Mouse (Mus musculus): ENCODE data around the gene Zfp750. TPM values are rescaled to one million over a fixed set of nuclear protein-coding genes. Genes with fewer than 3 reads are reported as not detected.

Zfp750 gene
- polyA plus RNA-seq, 1 experiment from 2014 or later, result 8.9 TPM

- Histone ChIP-seq H3K27me3 (ENCODE audit: control insufficient read depth, insufficient read depth, low read length) (no peaks in the 10 kb centered on the region), H3K4me2 (replicated peaks; ENCODE audit: low read depth, low read length) (no peak overlapping the region), H3K4me1 (ENCODE audit: control insufficient read depth, insufficient read depth, low read length) (peaks cover 18% of the 10 kb centered on the region), H3K4me3 (ENCODE audit: low read depth, low read length) (no peak overlapping the region), H3K9ac (replicated peaks; ENCODE audit: low read depth, low read length) (no peak overlapping the region), H3K9me3 (ENCODE audit: control insufficient read depth, low read depth, low read length) (no peaks in the 10 kb centered on the region), H3K36me3 (ENCODE audit: control insufficient read depth, insufficient read depth, low read length) (no peaks in the 10 kb centered on the region; the same call in 1 of the 2 replicates), H3K27ac (ENCODE audit: low read length) (no peak overlapping the region)
- 89% methylated on average over 3 of the region's 3 CpGs for WGBS
- ATAC-seq (ENCODE audit: insufficient number of reproducible peaks, insufficient read depth, low FRiP score, low read depth), result no peak
Observed at GRCm38 (mm10) chr11:121553458-121553857, 34.3 kb upstream of the Zfp750 start.

- Histone ChIP-seq H3K4me3 (ENCODE audit: low read depth, low read length) (no peak overlapping the region), H3K4me2 (replicated peaks; ENCODE audit: low read depth, low read length) (no peak overlapping the region), H3K9ac (replicated peaks; ENCODE audit: low read depth, low read length) (no peak overlapping the region), H3K4me1 (ENCODE audit: control insufficient read depth, insufficient read depth, low read length) (peaks cover 18% of the 10 kb centered on the region), H3K27ac (ENCODE audit: low read length) (no peak overlapping the region), H3K36me3 (ENCODE audit: control insufficient read depth, insufficient read depth, low read length) (no peaks in the 10 kb centered on the region), H3K27me3 (ENCODE audit: control insufficient read depth, insufficient read depth, low read length) (no peaks in the 10 kb centered on the region), H3K9me3 (ENCODE audit: control insufficient read depth, low read depth, low read length) (no peaks in the 10 kb centered on the region)
- WGBS, result 88% methylated on average over 7 of the region's 7 CpGs
- ATAC-seq (ENCODE audit: insufficient number of reproducible peaks, insufficient read depth, low FRiP score, low read depth), result no peak
Observed at GRCm38 (mm10) chr11:121552846-121553457, 33.8 kb upstream of the Zfp750 start.

GRCm38 (mm10) chr11:121552167-121552566, 33.0 kb upstream of the Zfp750 start:
- no peaks in the 10 kb centered on the region for H3K9me3 ChIP-seq (ENCODE audit: control insufficient read depth, low read depth, low read length)
- H3K4me2 ChIP-seq (replicated peaks; ENCODE audit: low read depth, low read length), result no peak overlapping the region
- no peaks in the 10 kb centered on the region for H3K27me3 ChIP-seq (ENCODE audit: control insufficient read depth, insufficient read depth, low read length)
- no peak overlapping the region for H3K9ac ChIP-seq (replicated peaks; ENCODE audit: low read depth, low read length)
- peaks cover 18% of the 10 kb centered on the region for H3K4me1 ChIP-seq (ENCODE audit: control insufficient read depth, insufficient read depth, low read length)
- no peaks in the 10 kb centered on the region for H3K36me3 ChIP-seq (ENCODE audit: control insufficient read depth, insufficient read depth, low read length)
- no peak for ATAC-seq (ENCODE audit: insufficient number of reproducible peaks, insufficient read depth, low FRiP score, low read depth)
- WGBS, result 75% methylated on average over 4 of the region's 4 CpGs
- no peak overlapping the region for H3K27ac ChIP-seq (ENCODE audit: low read length)
- no peak overlapping the region for H3K4me3 ChIP-seq (ENCODE audit: low read depth, low read length)

- Histone ChIP-seq H3K27ac (ENCODE audit: low read length) (peak overlapping the region; percentile 59; the same call in 1 of the 2 replicates), H3K36me3 (ENCODE audit: control insufficient read depth, insufficient read depth, low read length) (no peaks in the 10 kb centered on the region), H3K4me1 (ENCODE audit: control insufficient read depth, insufficient read depth, low read length) (peaks cover 18% of the 10 kb centered on the region), H3K9ac (replicated peaks; ENCODE audit: low read depth, low read length) (no peak overlapping the region), H3K27me3 (ENCODE audit: control insufficient read depth, insufficient read depth, low read length) (no peaks in the 10 kb centered on the region), H3K4me3 (ENCODE audit: low read depth, low read length) (no peak overlapping the region), H3K4me2 (replicated peaks; ENCODE audit: low read depth, low read length) (no peak overlapping the region), H3K9me3 (ENCODE audit: control insufficient read depth, low read depth, low read length) (no peaks in the 10 kb centered on the region)
- ATAC-seq (ENCODE audit: insufficient number of reproducible peaks, insufficient read depth, low FRiP score, low read depth), result no peak
- WGBS, result 79% methylated on average over 5 of the region's 5 CpGs
Observed at GRCm38 (mm10) chr11:121551206-121551799, 32.2 kb upstream of the Zfp750 start.

- 50% methylated on average over 17 of the region's 17 CpGs for WGBS
- ATAC-seq (ENCODE audit: insufficient number of reproducible peaks, insufficient read depth, low FRiP score, low read depth), result peak; percentile 51
- Histone ChIP-seq H3K36me3 (ENCODE audit: control insufficient read depth, insufficient read depth, low read length) (no peaks in the 10 kb centered on the region), H3K4me2 (replicated peaks; ENCODE audit: low read depth, low read length) (no peak overlapping the region), H3K27me3 (ENCODE audit: control insufficient read depth, insufficient read depth, low read length) (no peaks in the 10 kb centered on the region), H3K27ac (ENCODE audit: low read length) (peak overlapping the region; percentile 59; the same call in 1 of the 2 replicates), H3K4me3 (ENCODE audit: low read depth, low read length) (no peak overlapping the region), H3K9ac (replicated peaks; ENCODE audit: low read depth, low read length) (no peak overlapping the region), H3K9me3 (ENCODE audit: control insufficient read depth, low read depth, low read length) (no peaks in the 10 kb centered on the region), H3K4me1 (ENCODE audit: control insufficient read depth, insufficient read depth, low read length) (peaks cover 18% of the 10 kb centered on the region)
Observed at GRCm38 (mm10) chr11:121549843-121550647, 30.9 kb upstream of the Zfp750 start.

GRCm38 (mm10) chr11:121548996-121549842, 30.1 kb upstream of the Zfp750 start:
- H3K4me1 ChIP-seq (ENCODE audit: control insufficient read depth, insufficient read depth, low read length), result peaks cover 18% of the 10 kb centered on the region
- no peak for ATAC-seq (ENCODE audit: insufficient number of reproducible peaks, insufficient read depth, low FRiP score, low read depth)

GRCm38 (mm10) chr11:121547925-121548324, 28.8 kb upstream of the Zfp750 start:
- H3K4me2 ChIP-seq (replicated peaks; ENCODE audit: low read depth, low read length), result no peak overlapping the region
- ATAC-seq (ENCODE audit: insufficient number of reproducible peaks, insufficient read depth, low FRiP score, low read depth), result no peak
- H3K9ac ChIP-seq (replicated peaks; ENCODE audit: low read depth, low read length), result no peak overlapping the region
- H3K9me3 ChIP-seq (ENCODE audit: control insufficient read depth, low read depth, low read length), result no peaks in the 10 kb centered on the region
- no peak overlapping the region for H3K27ac ChIP-seq (ENCODE audit: low read length)
- H3K4me1 ChIP-seq (ENCODE audit: control insufficient read depth, insufficient read depth, low read length), result peaks cover 18% of the 10 kb centered on the region
- H3K36me3 ChIP-seq (ENCODE audit: control insufficient read depth, insufficient read depth, low read length), result no peaks in the 10 kb centered on the region
- H3K4me3 ChIP-seq (ENCODE audit: low read depth, low read length), result no peak overlapping the region
- 88% methylated on average over 4 of the region's 4 CpGs for WGBS
- H3K27me3 ChIP-seq (ENCODE audit: control insufficient read depth, insufficient read depth, low read length), result no peaks in the 10 kb centered on the region

More at GRCm38 (mm10) chr11:121548996-121549842, 30.1 kb upstream of the Zfp750 start:
- no peaks in the 10 kb centered on the region for H3K27me3 ChIP-seq (ENCODE audit: control insufficient read depth, insufficient read depth, low read length)
- H3K4me3 ChIP-seq (ENCODE audit: low read depth, low read length), result no peak overlapping the region
- no peak overlapping the region for H3K4me2 ChIP-seq (replicated peaks; ENCODE audit: low read depth, low read length)
- 63% methylated on average over 12 of the region's 12 CpGs for WGBS
- H3K27ac ChIP-seq (ENCODE audit: low read length), result peak overlapping the region; percentile 50; the same call in 1 of the 2 replicates
- H3K9ac ChIP-seq (replicated peaks; ENCODE audit: low read depth, low read length), result no peak overlapping the region
- H3K36me3 ChIP-seq (ENCODE audit: control insufficient read depth, insufficient read depth, low read length), result no peaks in the 10 kb centered on the region
- H3K9me3 ChIP-seq (ENCODE audit: control insufficient read depth, low read depth, low read length), result no peaks in the 10 kb centered on the region

GRCm38 (mm10) chr11:121547234-121547633, 28.1 kb upstream of the Zfp750 start:
- H3K4me3 ChIP-seq (ENCODE audit: low read depth, low read length), result no peak overlapping the region
- no peak for ATAC-seq (ENCODE audit: insufficient number of reproducible peaks, insufficient read depth, low FRiP score, low read depth)
- H3K9ac ChIP-seq (replicated peaks; ENCODE audit: low read depth, low read length), result no peak overlapping the region
- peaks cover 18% of the 10 kb centered on the region for H3K4me1 ChIP-seq (ENCODE audit: control insufficient read depth, insufficient read depth, low read length)
- 80% methylated on average over 5 of the region's 5 CpGs for WGBS
- H3K4me2 ChIP-seq (replicated peaks; ENCODE audit: low read depth, low read length), result no peak overlapping the region
- H3K9me3 ChIP-seq (ENCODE audit: control insufficient read depth, low read depth, low read length), result no peaks in the 10 kb centered on the region
- H3K27ac ChIP-seq (ENCODE audit: low read length), result no peak overlapping the region
- no peaks in the 10 kb centered on the region; the same call in 1 of the 2 replicates for H3K36me3 ChIP-seq (ENCODE audit: control insufficient read depth, insufficient read depth, low read length)
- no peaks in the 10 kb centered on the region for H3K27me3 ChIP-seq (ENCODE audit: control insufficient read depth, insufficient read depth, low read length)
